Mouse (Mus musculus): ENCODE results near the gene Hist1h4m. TPM values are rescaled to one million over a fixed set of nuclear protein-coding genes. Genes with fewer than 3 reads are reported as not detected.
"Not testable (repeated sequence)": the region's sequence is repeated elsewhere in the genome, so short reads cannot be mapped to it uniquely, and the experiment has no call there.

The Hist1h4m gene
- polyA plus RNA-seq, 1 experiment from 2014 or later: not detected

- WGBS: under 1% methylated on average over 38 of the region's 63 CpGs
- H3K36me3 ChIP-seq, H3K27me3 ChIP-seq, H3K9me3 ChIP-seq: not testable (repeated sequence)
- peak within 1 kb of the TSS; percentile 85 for H3K27ac ChIP-seq (replicated peaks)
- peak; percentile 95 for ATAC-seq (ENCODE audit: low FRiP score, low read depth)
- peaks cover 39% of the 10 kb centered on the region for H3K4me1 ChIP-seq
- H3K9ac ChIP-seq (replicated peaks): peak within 1 kb of the TSS; percentile 49
- peak within 1 kb of the TSS; percentile 38 for H3K4me3 ChIP-seq
- peak within 1 kb of the TSS; percentile 50 for H3K4me2 ChIP-seq (replicated peaks)
These were observed 24.5 kb upstream of the Hist1h4m start, which contains the start of the genes Hist1h2an and Hist1h2bp for GRCm38 (mm10) chr13:21786899-21787629. Hist1h2an (minus strand) TSS chr13:21787218. Hist1h2bp (plus strand) TSS chr13:21787461.

- H3K27me3 ChIP-seq: no peaks in the 10 kb centered on the region
- H3K4me1 ChIP-seq: peaks cover 32% of the 10 kb centered on the region
- H3K9ac ChIP-seq (replicated peaks): peak overlapping the region; percentile 41; the same call in 1 of the 2 replicates
- peak overlapping the region; percentile 21; the same call in 1 of the 2 replicates for H3K4me3 ChIP-seq
- H3K36me3 ChIP-seq: no peaks in the 10 kb centered on the region
- peak overlapping the region; percentile 82 for H3K27ac ChIP-seq (replicated peaks)
- WGBS: 10% methylated on average over 17 of the region's 21 CpGs
- ATAC-seq (ENCODE audit: low FRiP score, low read depth): no peak
- H3K4me2 ChIP-seq (replicated peaks): peak overlapping the region; percentile 50
- no peaks in the 10 kb centered on the region for H3K9me3 ChIP-seq
These were observed 23.6 kb upstream of the Hist1h4m start for GRCm38 (mm10) chr13:21787760-21788593.

- Histone ChIP-seq H3K9me3 (no peaks in the 10 kb centered on the region), H3K4me2 (replicated peaks) (no peak overlapping the region), H3K9ac (replicated peaks) (no peak overlapping the region), H3K36me3 (no peaks in the 10 kb centered on the region), H3K27ac (replicated peaks) (no peak overlapping the region), H3K27me3 (no peaks in the 10 kb centered on the region), H3K4me3 (no peak overlapping the region), H3K4me1 (peaks cover 24% of the 10 kb centered on the region)
- ATAC-seq (ENCODE audit: low FRiP score, low read depth): no peak
- 55% methylated on average over 6 of the region's 6 CpGs for WGBS
These were observed 21.6 kb upstream of the Hist1h4m start for GRCm38 (mm10) chr13:21789925-21790324.

- 7% methylated on average over 18 of the region's 18 CpGs for WGBS
- Histone ChIP-seq H3K9ac (replicated peaks) (peak overlapping the region; percentile 31), H3K27ac (replicated peaks) (0 out of 2 replicates have a peak overlapping the region, but pooled peaks have one; percentile 15), H3K36me3 (no peaks in the 10 kb centered on the region), H3K4me1 (peaks cover 22% of the 10 kb centered on the region), H3K4me2 (replicated peaks) (peak overlapping the region; percentile 45), H3K27me3 (no peaks in the 10 kb centered on the region), H3K9me3 (no peaks in the 10 kb centered on the region), H3K4me3 (peak overlapping the region; percentile 18; the same call in 1 of the 2 replicates)
- no peak for ATAC-seq (ENCODE audit: low FRiP score, low read depth)
These were observed 20.8 kb upstream of the Hist1h4m start for GRCm38 (mm10) chr13:21790601-21791283.

GRCm38 (mm10) chr13:21795584-21795983 is 16.0 kb upstream of the Hist1h4m start:
- no peaks in the 10 kb centered on the region for H3K27me3 ChIP-seq
- H3K27ac ChIP-seq (replicated peaks): no peak overlapping the region
- H3K36me3 ChIP-seq: no peaks in the 10 kb centered on the region
- WGBS: 95% methylated on average over 7 of the region's 7 CpGs
- H3K4me3 ChIP-seq: no peak overlapping the region
- no peak for ATAC-seq (ENCODE audit: low FRiP score, low read depth)
- H3K4me2 ChIP-seq (replicated peaks): no peak overlapping the region
- H3K4me1 ChIP-seq: peaks cover 5% of the 10 kb centered on the region
- H3K9ac ChIP-seq (replicated peaks): no peak overlapping the region
- no peaks in the 10 kb centered on the region for H3K9me3 ChIP-seq

GRCm38 (mm10) chr13:21797163-21797562 is 14.4 kb upstream of the Hist1h4m start:
- H3K4me2 ChIP-seq (replicated peaks); H3K4me3 ChIP-seq; H3K4me1 ChIP-seq; H3K9me3 ChIP-seq; H3K27ac ChIP-seq (replicated peaks); H3K9ac ChIP-seq (replicated peaks); H3K36me3 ChIP-seq; ATAC-seq (ENCODE audit: low FRiP score, low read depth); H3K27me3 ChIP-seq: not testable (repeated sequence)

GRCm38 (mm10) chr13:21803058-21803457 is 8.5 kb upstream of the Hist1h4m start:
- ATAC-seq (ENCODE audit: low FRiP score, low read depth): peak; percentile 69; the same call in 1 of the 2 replicates
- H3K4me1 ChIP-seq; H3K9ac ChIP-seq (replicated peaks); H3K36me3 ChIP-seq; H3K27me3 ChIP-seq; H3K9me3 ChIP-seq; H3K4me2 ChIP-seq (replicated peaks); H3K4me3 ChIP-seq; H3K27ac ChIP-seq (replicated peaks): not testable (repeated sequence)
- WGBS: no CpG with 5 or more reads among the region's 4 CpGs

GRCm38 (mm10) chr13:21810073-21810472 is 1.5 kb upstream of the Hist1h4m start, which contains the start of the genes Hist1h2bq and Hist1h2ao:
Hist1h2bq (minus strand) TSS chr13:21810197.
Hist1h2ao (plus strand) TSS chr13:21810465.
- not testable (repeated sequence) for H3K36me3 ChIP-seq; H3K4me3 ChIP-seq; H3K9ac ChIP-seq (replicated peaks); H3K9me3 ChIP-seq; H3K4me1 ChIP-seq; H3K27ac ChIP-seq (replicated peaks); H3K27me3 ChIP-seq; H3K4me2 ChIP-seq (replicated peaks)
- peak; percentile 97 for ATAC-seq (ENCODE audit: low FRiP score, low read depth)
- no CpG with 5 or more reads among the region's 23 CpGs for WGBS

GRCm38 (mm10) chr13:21811074-21811473 is 472 bp upstream of the Hist1h4m start:
- not testable (repeated sequence) for H3K4me3 ChIP-seq; H3K9me3 ChIP-seq; H3K27me3 ChIP-seq; H3K4me2 ChIP-seq (replicated peaks); H3K4me1 ChIP-seq; H3K27ac ChIP-seq (replicated peaks); H3K36me3 ChIP-seq; H3K9ac ChIP-seq (replicated peaks)
- WGBS: no CpG with 5 or more reads among the region's 8 CpGs
- peak; percentile 47; the same call in 1 of the 2 replicates for ATAC-seq (ENCODE audit: low FRiP score, low read depth)

- peak overlapping the region; percentile 21; the same call in 1 of the 2 replicates for H3K4me3 ChIP-seq
- peak overlapping the region; percentile 42 for H3K4me2 ChIP-seq (replicated peaks)
- not testable (repeated sequence) for H3K36me3 ChIP-seq; H3K9me3 ChIP-seq; H3K27me3 ChIP-seq; H3K4me1 ChIP-seq; H3K9ac ChIP-seq (replicated peaks); H3K27ac ChIP-seq (replicated peaks)
- WGBS: 0% methylated on average over 14 of the region's 14 CpGs
- ATAC-seq (ENCODE audit: low FRiP score, low read depth): peak; percentile 51
These were observed 546 bp downstream of the Hist1h4m start for GRCm38 (mm10) chr13:21812092-21812491.

- 63% methylated on average over 7 of the region's 16 CpGs for WGBS
- not testable (repeated sequence) for H3K4me3 ChIP-seq; H3K27me3 ChIP-seq; H3K4me2 ChIP-seq (replicated peaks); H3K4me1 ChIP-seq; H3K9ac ChIP-seq (replicated peaks); H3K9me3 ChIP-seq; H3K27ac ChIP-seq (replicated peaks); ATAC-seq (ENCODE audit: low FRiP score, low read depth); H3K36me3 ChIP-seq
These were observed 8.7 kb downstream of the Hist1h4m start for GRCm38 (mm10) chr13:21820082-21820890.

Measured in midbrain, embryonic 12.5 days (tissue).